Mouse (Mus musculus) heart, postnatal 14 days (tissue): ENCODE results near the gene Gimap5. TPM values are rescaled to one million over a fixed set of nuclear protein-coding genes. Genes with fewer than 3 reads are reported as not detected.

ENCODE experiments used
- DNase-seq, 2 experiments: peaks; one replicate each; pipeline ENCODE4 v3.0.0; 2021 to 2022
- intact Hi-C: fragments of 180-260 bp; cut with DNase I; formaldehyde crosslinking; loops from one replicate; pipeline ENCODE4 v1.15.1; 2025
- total RNA-seq, 2 experiments: library from RNA; stranded (reverse); gene quantifications; 2 replicates each; pipeline ENCODE4 v1.2.3; 2021

The Gimap5 gene
- total RNA-seq, 2 experiments from 2014 or later: 8.3 to 9.0 TPM

GRCm38 (mm10) chr6:48737688-48738087 is 8.3 kb upstream of the Gimap5 start:
- intact Hi-C loops: no loop called here
- peak; percentile 26 to 48 for DNase-seq

GRCm38 (mm10) chr6:48738961-48739779 is 6.8 kb upstream of the Gimap5 start, which contains the start of gene Gimap1:
Gene Gimap1 (plus strand): TSS chr6:48739054.
- DNase-seq: peak; percentile 52
- intact Hi-C loops: no loop called here

- intact Hi-C loops: loop anchor here (2.0 to 10.0 kb wide), 2 partner anchors 35 to 295 kb away; partner anchors contain the start of genes Sspo and Zfp467
Measured at GRCm38 (mm10) chr6:48739780-48740055, 6.3 kb upstream of the Gimap5 start.

GRCm38 (mm10) chr6:48740501-48741169 is 5.4 kb upstream of the Gimap5 start:
- intact Hi-C loops: loop anchor here (2.0 to 10.0 kb wide), 2 partner anchors 36 to 296 kb away; partner anchors contain the start of genes Sspo and Zfp467
- DNase-seq: no peak

More at GRCm38 (mm10) chr6:48739780-48740055, 6.3 kb upstream of the Gimap5 start:
- DNase-seq: no peak

GRCm38 (mm10) chr6:48741273-48741672 is 4.7 kb upstream of the Gimap5 start:
- intact Hi-C loops: loop anchor here (2.0 to 10.0 kb wide), 2 partner anchors 36 to 296 kb away; partner anchors contain the start of genes Sspo and Zfp467
- no peak for DNase-seq

DNA sequence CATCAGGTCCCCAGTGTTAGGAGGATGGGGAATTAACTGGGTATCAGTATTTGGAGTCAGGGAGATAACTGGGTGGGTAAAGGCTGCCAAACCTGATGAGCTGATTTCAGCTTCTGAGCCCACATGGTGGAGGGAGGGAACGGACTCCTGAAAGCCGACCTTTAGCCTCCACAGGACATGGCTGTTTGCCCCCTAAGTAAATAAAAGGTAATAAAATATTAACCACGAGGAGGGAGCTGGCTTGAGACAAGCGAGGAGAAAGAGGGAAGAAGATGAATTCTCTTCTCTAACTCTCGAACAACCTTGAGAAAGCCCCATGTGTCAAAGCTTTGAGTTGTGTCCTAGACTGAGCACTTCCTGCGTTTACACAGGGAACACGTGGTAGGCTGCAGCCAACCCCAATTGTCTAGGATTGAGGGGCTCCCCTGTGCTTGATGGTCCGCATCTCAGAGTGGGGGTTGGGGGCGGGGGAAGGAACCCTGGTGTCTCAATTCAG is 4.2 kb upstream of the Gimap5 start:
- intact Hi-C loops: loop anchor here (2.0 to 10.0 kb wide), 2 partner anchors 37 to 297 kb away; partner anchors contain the start of genes Sspo and Zfp467
- no peak for DNase-seq

GRCm38 (mm10) chr6:48742422-48743351 is 3.3 kb upstream of the Gimap5 start:
- DNase-seq: no peak
- intact Hi-C loops: loop anchor here (10.0 kb wide), 1 partner anchor 298 kb away; the partner anchor contains the start of genes Sspo and Zfp467

DNA sequence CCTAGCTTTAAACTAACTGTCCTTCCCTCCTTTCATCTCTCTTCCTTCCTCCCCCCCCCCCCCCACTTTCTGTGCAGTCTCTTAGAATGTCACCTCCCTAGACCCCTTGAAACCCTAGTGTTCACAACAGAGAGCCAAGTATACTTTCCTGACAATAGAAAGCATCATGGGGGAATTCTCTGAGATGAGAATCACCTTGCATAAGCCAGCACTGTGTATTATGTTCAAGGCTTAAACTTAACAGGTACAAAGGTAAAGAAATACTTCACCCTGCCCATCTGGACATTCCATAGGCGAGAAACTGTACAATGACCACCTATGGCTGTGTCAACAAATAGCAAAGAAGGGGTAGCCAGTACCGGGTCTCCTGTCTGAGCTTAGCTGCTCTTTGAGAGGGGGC is 507 bp upstream of the Gimap5 start:
- intact Hi-C loops: loop anchor here (10.0 kb wide), 1 partner anchor 301 kb away; the partner anchor contains the start of genes Sspo and Zfp467
- DNase-seq: no peak

- intact Hi-C loops: loop anchor here (1.0 to 10.0 kb wide), 3 partner anchors 24 to 303 kb away; partner anchors contain the start of genes Gimap8, Sspo and Zfp467
- DNase-seq: no peak
Measured at GRCm38 (mm10) chr6:48747091-48747966, 1.3 kb downstream of the Gimap5 start.

DNA sequence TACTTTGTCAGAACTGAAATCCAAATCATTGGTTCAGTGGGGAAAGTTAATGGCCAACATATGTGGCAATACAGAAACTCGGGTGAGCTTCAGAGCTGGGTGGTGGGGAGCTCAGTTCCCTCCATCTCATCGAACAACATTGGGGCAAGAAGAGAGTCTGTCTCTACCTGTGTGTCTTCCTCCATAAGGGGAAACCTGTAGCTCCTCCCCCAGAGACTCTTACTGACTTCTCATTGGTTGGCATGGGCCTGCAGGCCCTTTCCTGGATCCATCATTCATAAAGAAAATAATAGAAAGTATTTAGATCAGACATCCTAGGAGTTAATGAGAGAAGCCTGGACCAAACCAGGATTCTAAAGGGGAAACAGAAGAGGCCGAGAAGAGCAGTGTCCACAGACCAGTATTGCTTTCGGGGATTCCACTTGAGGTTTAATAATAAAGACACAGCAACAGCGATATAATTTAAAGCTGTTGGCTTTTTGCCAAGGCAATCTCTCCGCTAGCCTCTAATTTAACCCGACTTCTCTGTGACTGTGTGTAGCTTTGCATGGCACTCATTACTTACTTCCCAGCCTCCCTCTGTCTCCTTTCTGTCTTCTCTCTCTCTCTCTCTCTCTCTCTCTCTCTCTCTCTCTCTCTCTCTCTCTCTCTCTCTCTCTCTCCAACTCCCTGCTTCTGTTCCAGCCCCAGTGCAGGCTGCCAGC is 17.7 kb downstream of the Gimap5 start:
- intact Hi-C loops: no loop called here

GRCm38 (mm10) chr6:48764496-48764895 is 18.5 kb downstream of the Gimap5 start:
- no peak for DNase-seq

More for the DNA sequence above, 17.7 kb downstream of the Gimap5 start:
- DNase-seq: no peak

DNA sequence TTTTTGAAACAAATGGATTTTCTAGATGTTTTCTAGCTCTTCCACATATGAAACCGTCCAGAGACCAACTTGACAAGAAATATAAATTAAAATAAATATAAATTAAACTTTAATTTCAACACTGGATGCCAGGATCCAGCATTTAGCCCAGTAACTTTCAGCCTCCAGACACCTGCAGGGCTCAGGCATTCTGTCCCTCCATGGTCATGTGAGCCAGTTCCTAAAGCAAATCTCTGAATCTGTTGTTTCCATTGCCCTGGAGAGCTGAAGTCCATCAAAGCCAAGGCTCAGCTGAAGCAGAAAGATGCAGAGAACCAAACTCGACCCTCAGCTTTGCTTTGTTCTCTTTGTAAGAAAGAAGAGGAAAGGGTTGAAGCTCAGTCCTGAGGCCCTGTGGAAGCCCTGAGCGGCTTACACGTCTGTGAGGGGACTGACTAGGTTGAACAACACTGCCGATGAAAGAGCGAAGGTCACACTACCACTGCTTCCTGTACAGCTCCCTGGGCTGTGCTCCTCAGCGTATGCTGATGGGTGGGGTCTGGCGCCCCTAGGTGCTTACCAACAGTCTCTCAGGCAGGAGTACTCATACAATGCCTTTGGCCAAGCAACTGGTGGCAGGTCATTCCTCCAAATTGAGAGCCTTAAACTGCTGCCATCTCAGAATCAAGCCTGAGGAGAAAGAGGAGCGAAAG is 22.3 kb downstream of the Gimap5 start:
- intact Hi-C loops: no loop called here
- no peak for DNase-seq

More at GRCm38 (mm10) chr6:48764496-48764895, 18.5 kb downstream of the Gimap5 start:
- intact Hi-C loops: no loop called here

DNA sequence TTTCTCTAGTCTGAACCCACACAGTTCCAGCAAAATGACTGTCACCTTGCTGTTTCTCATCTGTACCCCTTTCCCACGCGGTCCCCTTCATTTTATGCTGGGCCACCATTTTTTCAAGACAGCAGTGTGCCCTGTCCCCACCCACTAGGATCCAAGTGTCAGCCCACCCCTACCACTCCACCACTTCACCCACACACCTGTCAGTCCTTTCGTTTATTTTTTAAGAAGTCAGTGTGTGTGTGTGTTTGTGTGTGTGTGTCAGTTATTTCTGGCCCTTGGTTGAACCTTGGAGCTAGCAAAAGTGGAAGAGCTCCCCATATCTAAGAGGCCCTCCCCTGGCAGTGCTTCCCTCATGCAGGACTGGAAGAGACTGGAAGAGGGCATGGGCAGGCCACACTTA is 22.9 kb downstream of the Gimap5 start:
- intact Hi-C loops: loop anchor here (1.0 kb wide), 1 partner anchor 19 kb away; no protein-coding TSS in a partner anchor
- no peak for DNase-seq

DNA sequence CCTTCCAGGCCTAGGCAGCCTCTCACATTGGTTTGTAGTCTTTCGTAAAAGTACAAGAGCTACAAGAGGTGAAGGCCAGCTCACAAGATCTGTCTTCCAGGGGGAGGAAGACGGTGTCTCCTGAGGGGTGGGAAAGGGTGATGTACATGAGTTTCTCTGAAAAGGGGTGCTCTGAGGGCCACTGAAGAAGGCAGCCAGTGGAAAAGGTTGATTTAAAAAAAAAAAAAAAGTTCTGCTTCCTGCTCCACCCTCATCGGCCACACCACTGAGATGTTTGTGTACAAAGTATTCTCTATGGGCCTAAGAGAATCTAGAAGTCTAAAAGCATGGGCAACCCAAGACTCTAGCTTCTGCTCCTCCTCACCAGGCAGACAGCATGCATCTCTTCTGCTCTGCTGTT is 24.7 kb downstream of the Gimap5 start, which contains the start of gene Gimap3:
Gene Gimap3 (minus strand): TSS at position 156 of the 400 bp plus-strand sequence.
- intact Hi-C loops: loop anchor here (1.0 to 5.0 kb wide), 3 partner anchors 23 to 593 kb away; no protein-coding TSS in a partner anchor

GRCm38 (mm10) chr6:48772030-48772429 is 26.0 kb downstream of the Gimap5 start:
- peak; percentile 85 to 90 for DNase-seq
- intact Hi-C loops: loop anchor here (1.0 to 5.0 kb wide), 3 partner anchors 127 to 595 kb away; no protein-coding TSS in a partner anchor

More for the DNA sequence above, 24.7 kb downstream of the Gimap5 start, which contains the start of gene Gimap3:
- DNase-seq: no peak

DNA sequence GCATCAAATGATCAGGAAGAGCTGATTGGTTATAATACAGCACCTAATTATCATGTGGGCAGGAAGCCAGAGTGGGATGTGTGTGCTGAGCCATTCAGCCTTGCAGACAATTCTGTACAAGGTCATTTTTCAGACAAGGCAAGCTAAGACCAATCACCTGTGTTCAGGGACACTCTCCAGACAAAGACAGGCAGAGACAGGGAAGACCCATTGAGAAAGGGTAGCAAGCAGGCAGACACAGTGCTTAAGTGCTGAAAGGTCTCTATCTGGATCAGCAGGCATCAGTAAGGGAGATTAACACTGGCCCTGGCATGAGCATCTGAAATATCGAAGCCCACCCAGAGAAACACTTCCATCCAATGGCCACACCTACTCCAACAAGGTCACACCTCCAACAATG is 38.4 kb downstream of the Gimap5 start:
- intact Hi-C loops: no loop called here
- DNase-seq: no peak

GRCm38 (mm10) chr6:48785189-48785588 is 39.2 kb downstream of the Gimap5 start:
- intact Hi-C loops: no loop called here
- peak; percentile 4 to 42 for DNase-seq
